ENCODE assay signal across 5 mouse cellular contexts in the genomic region with DNA sequence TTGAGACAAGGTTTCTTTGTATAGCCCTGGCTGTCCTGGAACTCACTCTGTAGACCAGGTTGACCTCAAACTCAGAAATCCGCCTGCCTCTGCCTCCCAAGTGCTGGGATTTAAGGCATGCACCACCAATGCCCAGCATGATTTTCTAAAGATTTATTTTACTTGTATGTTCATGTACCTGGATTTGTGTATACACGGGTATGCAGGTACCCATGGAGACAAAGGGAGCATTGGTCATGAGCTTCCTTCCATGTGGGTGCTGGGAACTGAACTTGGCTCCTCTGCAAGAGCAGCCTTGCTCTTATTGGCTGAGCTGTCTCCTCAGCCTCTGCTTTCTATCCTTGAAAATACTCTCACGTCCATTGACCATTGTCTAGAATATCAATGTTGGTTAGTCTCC. TPM values are rescaled to one million over a fixed set of nuclear protein-coding genes. Genes with fewer than 3 reads are reported as not detected.
"Had no signal": no experiment of that assay in that cellular context is flagged by ENCODE, and none has a peak within 500 bp of the region (broad histone marks: within the 10 kb centered on the region; RNA-seq: fewer than 3 reads in every experiment).

No protein-coding gene starts in this region.

RNA-seq across cellular contexts. Expression of a gene that starts 39.0 kb away (rescaled TPM):
- total RNA-seq: megakaryocyte, adult 5-6 weeks; monocyte, adult 5-6 weeks; neutrophil, adult 5-6 weeks had no signal
- polyA plus RNA-seq: lung, adult 2 months; macrophage had no signal
